Mouse (Mus musculus): Measurements from ENCODE around the gene Gm4498. TPM values are rescaled to one million over a fixed set of nuclear protein-coding genes. Genes with fewer than 3 reads are reported as not detected.
"Not testable (repeated sequence)": the region's sequence is repeated elsewhere in the genome, so short reads cannot be mapped to it uniquely, and the experiment has no call there.

Gene Gm4498
- not detected for total RNA-seq (2021)

DNA sequence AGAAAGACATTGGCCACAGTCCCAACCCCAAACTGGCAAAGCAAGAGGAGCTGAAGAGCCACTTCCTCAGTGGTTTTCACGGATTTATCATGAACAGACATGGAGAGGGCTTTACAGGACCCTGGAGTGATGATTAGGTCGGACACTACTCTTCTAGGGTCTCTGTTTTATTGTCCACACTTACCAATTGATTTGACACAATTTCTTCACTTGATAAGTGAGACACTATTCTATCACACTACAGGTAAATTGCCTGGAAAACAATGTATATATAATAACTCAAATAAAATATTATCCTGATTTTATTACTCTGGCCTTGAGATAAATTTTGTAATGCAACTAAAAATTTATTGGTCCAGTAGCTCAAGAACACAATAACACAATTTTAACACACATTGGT, at the start of gene Gm4498:
TSS of gene Gm4498 (minus strand) at position 101 of the 400 bp plus-strand sequence.
- intact Hi-C loops (cut with DNase I); DNase-seq (ENCODE audit: low spot score in 2 of 2): not testable (repeated sequence)

DNA sequence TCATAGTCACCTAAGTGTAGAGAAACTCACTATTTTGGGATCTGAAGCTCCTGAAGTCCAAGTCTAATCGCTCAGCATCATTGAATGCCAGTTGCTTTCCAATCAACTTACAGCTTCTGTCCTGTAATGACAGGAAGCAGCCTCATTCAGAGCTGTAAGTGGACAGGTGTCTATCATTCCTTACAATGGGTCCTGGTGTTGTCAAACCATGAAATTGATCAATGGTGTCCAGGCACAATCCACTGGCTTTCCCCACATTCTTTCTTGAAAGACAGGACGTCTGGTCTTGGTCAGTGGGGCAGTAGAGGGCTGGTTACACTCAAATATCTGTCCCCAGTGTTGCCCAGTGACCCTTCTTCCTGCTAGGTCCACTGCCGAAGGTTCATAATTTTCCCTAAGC, 29.1 kb upstream of the Gm4498 start, which contains the start of gene Gm5890:
TSS of gene Gm5890 (minus strand) at position 101 of the 400 bp plus-strand sequence.
- intact Hi-C loops (cut with DNase I); DNase-seq (ENCODE audit: low spot score in 2 of 2): not testable (repeated sequence)

DNA sequence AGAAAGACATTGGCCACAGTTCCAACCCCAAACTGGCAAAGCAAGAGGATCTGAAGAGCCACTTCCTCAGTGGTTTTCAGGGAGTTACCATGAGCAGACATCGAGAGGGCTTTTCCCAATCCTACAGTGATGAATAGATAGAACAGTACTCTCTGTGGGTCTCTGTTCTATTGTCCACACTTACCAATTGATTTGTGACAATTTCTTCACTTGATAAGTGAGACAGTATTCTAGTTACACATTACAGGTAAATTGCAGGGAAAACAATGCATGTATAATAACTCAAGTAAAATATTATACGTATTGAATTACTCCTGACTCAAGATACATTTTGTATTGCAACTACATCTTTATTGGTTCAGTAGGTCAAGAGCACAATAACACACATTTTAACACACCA, 28.1 kb downstream of the Gm4498 start, which contains the start of gene Gm6164:
TSS of gene Gm6164 (minus strand) at position 101 of the 400 bp plus-strand sequence.
- DNase-seq (ENCODE audit: low spot score in 2 of 2); intact Hi-C loops (cut with DNase I): not testable (repeated sequence)

DNA sequence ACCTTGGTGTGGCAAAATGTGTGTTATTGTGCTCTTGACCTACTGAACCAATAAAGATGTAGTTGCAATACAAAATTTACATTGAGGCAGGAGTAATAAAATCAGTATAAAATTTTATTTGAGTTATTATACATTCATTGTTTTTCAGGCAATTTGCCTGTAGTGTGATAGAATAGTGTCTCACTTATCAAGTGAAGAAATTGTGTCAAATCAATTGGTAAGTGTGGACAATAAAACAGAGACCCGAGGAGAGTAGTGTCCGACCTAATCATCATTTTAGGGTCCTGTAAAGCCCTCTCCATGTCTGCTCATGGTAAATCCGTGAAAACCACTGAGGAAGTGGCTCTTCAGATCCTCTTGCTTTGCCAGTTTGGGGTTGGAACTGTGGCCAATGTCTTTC, 40.2 kb downstream of the Gm4498 start, which contains the start of gene Vmn1r95:
TSS of gene Vmn1r95 (plus strand) at position 301 of the 400 bp plus-strand sequence.
- DNase-seq (ENCODE audit: low spot score in 2 of 2); intact Hi-C loops (cut with DNase I): not testable (repeated sequence)

Other genes starting within 250 kb of the Gm4498 start
- gene Nlrp9b, start 242.4 kb downstream of the Gm4498 start, total RNA-seq (2021): not detected
- gene Vmn1r91, start 134.1 kb downstream of the Gm4498 start, total RNA-seq (2021): not detected
- gene Gm16442, start 111.2 kb downstream of the Gm4498 start, total RNA-seq (2021): not detected
- gene Vmn1r93, start 94.7 kb downstream of the Gm4498 start, total RNA-seq (2021): not detected
- not detected for gene Vmn1r94, start 65.5 kb downstream of the Gm4498 start, total RNA-seq (2021)
- gene Vmn1r95, start 40.1 kb downstream of the Gm4498 start, total RNA-seq (2021): not detected
- not detected for gene Gm6164, start 28.2 kb downstream of the Gm4498 start, total RNA-seq (2021)
- gene Gm5890, start 29.0 kb upstream of the Gm4498 start, total RNA-seq (2021): not detected
- gene Gm4133, start 100.2 kb upstream of the Gm4498 start, total RNA-seq (2021): not detected
- gene Gm5728, start 141.6 kb upstream of the Gm4498 start, total RNA-seq (2021): not detected
- not detected for gene Vmn1r100, start 184.1 kb upstream of the Gm4498 start, total RNA-seq (2021)
- gene Vmn1r101, start 208.8 kb upstream of the Gm4498 start, total RNA-seq (2021): not detected
- not detected for gene Gm10670, start 241.1 kb upstream of the Gm4498 start, total RNA-seq (2021)

Data from left cerebral cortex, postnatal 36 days (tissue).